8 mouse cellular contexts compared by ENCODE assay signal in the genomic region with DNA sequence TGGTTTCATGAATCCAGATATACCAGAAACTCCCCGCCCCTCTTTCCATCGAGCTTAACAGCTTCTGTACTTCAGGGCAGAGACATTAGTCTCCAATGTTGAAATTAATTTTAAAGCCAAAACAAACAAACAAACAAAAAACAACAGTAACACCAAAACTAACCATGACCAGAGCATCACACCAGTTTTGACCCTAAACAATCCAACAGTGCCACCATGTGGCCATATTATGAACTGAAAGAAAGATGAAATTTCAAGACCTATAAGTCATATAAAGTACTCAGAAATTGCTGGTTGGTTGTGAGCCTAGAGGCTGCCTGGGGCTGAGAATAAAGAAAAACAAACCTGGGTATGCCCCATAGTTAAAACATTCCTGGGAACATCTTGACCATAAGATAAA.
DNase-seq lines count a peak whose midpoint lies in the region; ATAC-seq and TF ChIP-seq lines count a peak whose summit lies in the region.
"Not testable (repeated sequence)": the region's sequence is repeated elsewhere in the genome, so short reads cannot be mapped to it uniquely, and the experiment has no call there.

No protein-coding gene starts in this region.

- H3K4me2 ChIP-seq in forebrain, embryonic 14.5 days (ENCODE audit: low read length); hindbrain, embryonic 14.5 days (replicated peaks): not testable (repeated sequence)

- not testable (repeated sequence) for H3K4me3 ChIP-seq in forebrain, embryonic 14.5 days (ENCODE audit: low read depth, low read length); hindbrain, embryonic 14.5 days (replicated peaks; ENCODE audit: low read length); left cerebral cortex, adult 2 months

- WGBS in forebrain, embryonic 14.5 days, result 22% methylated on average over 2 of the region's 2 CpGs
- WGBS in hindbrain, embryonic 14.5 days, result 35% methylated on average over 2 of the region's 2 CpGs

- intact Hi-C loops in left cerebral cortex, adult 2 months (cut with DNase I), result loop anchor here (2.0 to 5.0 kb wide), 2 partner anchors 427 to 774 kb away; no protein-coding TSS in a partner anchor

- not testable (repeated sequence) for H3K4me1 ChIP-seq in forebrain, embryonic 14.5 days (ENCODE audit: control insufficient read depth, insufficient read depth, low read length); hindbrain, embryonic 14.5 days (replicated peaks; ENCODE audit: control insufficient read depth, insufficient read depth, low read length)

- not testable (repeated sequence) for H3K27me3 ChIP-seq in forebrain, embryonic 14.5 days (replicated peaks; ENCODE audit: control insufficient read depth, insufficient read depth, low read length); hindbrain, embryonic 14.5 days (ENCODE audit: control insufficient read depth, insufficient read depth, low read length)

- H3K9ac ChIP-seq in forebrain, embryonic 14.5 days (ENCODE audit: low read length); hindbrain, embryonic 14.5 days: not testable (repeated sequence)

- ATAC-seq in forebrain, embryonic 14.5 days; hindbrain, embryonic 14.5 days (ENCODE audit: low FRiP score): not testable (repeated sequence)

- TF ChIP-seq CTCF in left cerebral cortex, adult 2 months (IDR thresholded peaks at IDR 0.05), result peak; percentile 72

- not testable (repeated sequence) for H3K36me3 ChIP-seq in forebrain, embryonic 14.5 days (ENCODE audit: control insufficient read depth, insufficient read depth, low read length); hindbrain, embryonic 14.5 days (replicated peaks; ENCODE audit: control insufficient read depth, insufficient read depth)

- DNase-seq in B cell, adult 2 months, result peak; percentile 45 to 46
- peak; percentile 22 for DNase-seq in ZHBTc4 (ENCODE audit: low read depth, low spot score)
- peak; percentile 57 for DNase-seq in cerebellum, adult 9-10 months
- DNase-seq in forebrain, embryonic 14.5 days (ENCODE audit: low spot score), result peak; percentile 66
- DNase-seq in hindbrain, embryonic 14.5 days (ENCODE audit: low spot score), result peak; percentile 83
- peak in 1 of 2 experiments; percentile 11 for DNase-seq in left cerebral cortex, adult 2 months (ENCODE audit: extremely low spot score in 1 of 2, low spot score in 2 of 2)
- peak; percentile 63 for DNase-seq in lung, postnatal 36 days
- DNase-seq in right cerebral cortex, adult 18-20 months, result peak; percentile 8

- H3K27ac ChIP-seq in forebrain, embryonic 14.5 days (ENCODE audit: low read depth, low read length); hindbrain, embryonic 14.5 days; left cerebral cortex, adult 2 months: not testable (repeated sequence)

- H3K9me3 ChIP-seq in forebrain, embryonic 14.5 days (replicated peaks; ENCODE audit: control insufficient read depth, low read length); hindbrain, embryonic 14.5 days (ENCODE audit: control insufficient read depth, low read length): not testable (repeated sequence)
